ENCODE assay signal across 8 mouse cellular contexts in the genomic region with DNA sequence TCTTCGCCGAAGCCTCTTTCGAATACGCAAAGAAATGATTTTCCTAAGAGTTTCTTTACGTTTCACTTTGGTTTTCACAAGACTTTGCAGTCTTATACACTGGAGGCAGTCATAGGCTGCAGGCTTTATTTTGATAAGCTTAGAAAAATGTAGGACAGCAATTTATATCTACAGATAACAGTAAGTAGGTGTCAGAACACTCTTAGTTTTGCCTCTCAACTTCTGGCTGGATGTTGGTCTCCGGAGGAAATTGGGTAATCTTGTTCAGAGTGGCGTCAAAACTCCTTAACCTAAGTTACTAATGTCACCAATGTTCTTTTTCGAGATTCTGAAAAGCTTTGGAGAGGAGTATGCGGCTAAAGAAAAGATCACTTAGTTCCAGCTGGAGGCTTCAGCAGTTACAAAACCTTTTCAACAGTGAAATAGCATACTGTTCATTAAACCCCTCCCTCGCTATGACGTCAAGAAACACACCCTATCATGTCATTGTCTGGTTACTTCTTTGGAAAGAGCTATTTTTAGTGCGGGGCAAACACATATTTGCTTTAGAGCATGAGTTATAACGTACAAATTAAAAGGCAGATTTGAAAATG. TPM values are rescaled to one million over a fixed set of nuclear protein-coding genes. Genes with fewer than 3 reads are reported as not detected.
DNase-seq lines count a peak whose midpoint lies in the region; ATAC-seq and TF ChIP-seq lines count a peak whose summit lies in the region.

No protein-coding gene starts in this region.

- H3K4me1 ChIP-seq in lung, adult 2 months (ENCODE audit: control insufficient read depth, insufficient read depth, low read length) = 0 out of 2 replicates have a peak, but pooled peaks cover 5% of the 10 kb centered on the region
- H3K4me1 ChIP-seq in midbrain, embryonic 12.5 days = peaks cover 17% of the 10 kb centered on the region

- no peaks in the 10 kb centered on the region for H3K9me3 ChIP-seq in midbrain, embryonic 12.5 days

- no peaks in the 10 kb centered on the region for H3K27me3 ChIP-seq in midbrain, embryonic 12.5 days

- H3K27ac ChIP-seq in midbrain, embryonic 12.5 days (replicated peaks) = no peak overlapping the region

- H3K4me3 ChIP-seq in lung, adult 2 months (replicated peaks; ENCODE audit: extremely low read depth, low read depth, low read length) = peak overlapping the region; percentile 25
- peak overlapping the region; percentile 69 for H3K4me3 ChIP-seq in midbrain, embryonic 12.5 days

- H3K36me3 ChIP-seq in midbrain, embryonic 12.5 days = no peaks in the 10 kb centered on the region

- no peak for DNase-seq in lung, adult 2 months
- DNase-seq in lung, postnatal 4 days = no peak
- DNase-seq in gastrocnemius, postnatal 36 days = no peak
- no peak for DNase-seq in left cerebral cortex, postnatal 10 days (ENCODE audit: extremely low spot score in 1 of 2, low spot score in 2 of 2)
- DNase-seq in right cerebral cortex, postnatal 14 days = no peak

- H3K9ac ChIP-seq in midbrain, embryonic 12.5 days (replicated peaks) = no peak overlapping the region

- intact Hi-C loops in gastrocnemius, postnatal 36 days (cut with DNase I) = no loop called here
- intact Hi-C loops in left cerebral cortex, postnatal 10 days (cut with DNase I) = no loop called here

- no peak for TF ChIP-seq CTCF in lung, adult 2 months (IDR thresholded peaks at IDR 0.05; ENCODE audit: insufficient read depth, low read length)

- TF ChIP-seq POLR2A in lung, adult 2 months (IDR thresholded peaks at IDR 0.05; ENCODE audit: borderline replicate concordance, extremely low read depth, low read depth, low read length) = no peak

- peak; percentile 64 for ATAC-seq in erythroblast, adult 5-6 weeks (replicated peaks; ENCODE audit: low FRiP score, poor library complexity, severe bottlenecking)
- ATAC-seq in inflammation-experienced regulatory T-cells, adult 6 months = peak; percentile 80
- peak; percentile 7; the same call in 1 of the 2 replicates for ATAC-seq in midbrain, embryonic 12.5 days (ENCODE audit: low FRiP score, low read depth)

- 28% methylated on average over 13 of the region's 13 CpGs for WGBS in lung, adult 2 months
- whole genome bisulfite sequencing in midbrain, embryonic 12.5 days = 50% methylated on average over 13 of the region's 13 CpGs

- peak overlapping the region; percentile 75 for H3K4me2 ChIP-seq in midbrain, embryonic 12.5 days (replicated peaks)

RNA-seq across cellular contexts. Expression of a gene that starts 4.1 kb away (rescaled TPM):
- polyA plus RNA-seq in lung, adult 2 months (2012; rRNA removed) = 35.3 and 52.1 TPM in 2 replicates
- total RNA-seq in erythroblast, adult 5-6 weeks (2015; ENCODE audit: low replicate concordance) = 5.4 and 8.1 TPM in 2 replicates
- total RNA-seq in erythroblast, adult 5-6 weeks (2017; ENCODE audit: low replicate concordance) = 6.6 and 10.1 TPM in 2 replicates
- polyA plus RNA-seq in inflammation-experienced regulatory T-cells, adult 6 months (2017; shearing (Covaris generic)) = 10 to 100 TPM; 34.8 to 40.5 (median 39.0) TPM
- polyA plus RNA-seq in midbrain, embryonic 12.5 days (2016; fragmentation: Nextera tagmentation; extraction: Ambion mirVana) = 73.7 and 77.9 TPM in 2 replicates
- 1 to 10 TPM; 6.3 to 6.6 TPM for total RNA-seq in gastrocnemius, postnatal 36 days (2021)
- 10 to 100 TPM; 43.4 to 45.9 TPM for total RNA-seq in left cerebral cortex, postnatal 10 days (2021)

RNA-seq across cellular contexts. Expression of a gene that starts 22.0 kb away (rescaled TPM):
- 66.2 and 78.1 TPM in 2 replicates for polyA plus RNA-seq in lung, adult 2 months (2012; rRNA removed)
- 3.8 and 4.2 TPM in 2 replicates for total RNA-seq in erythroblast, adult 5-6 weeks (2015; ENCODE audit: low replicate concordance)
- total RNA-seq in erythroblast, adult 5-6 weeks (2017; ENCODE audit: low replicate concordance) = 6.2 and 8.6 TPM in 2 replicates
- polyA plus RNA-seq in inflammation-experienced regulatory T-cells, adult 6 months (2017; shearing (Covaris generic)) = 10 to 100 TPM; 41.1 to 46.1 (median 42.2) TPM
- polyA plus RNA-seq in midbrain, embryonic 12.5 days (2016; fragmentation: Nextera tagmentation; extraction: Ambion mirVana) = 16.1 and 17.9 TPM in 2 replicates
- 100 to 1,000 TPM; 190 to 193 TPM for total RNA-seq in gastrocnemius, postnatal 36 days (2021)
- total RNA-seq in left cerebral cortex, postnatal 10 days (2021) = 10 to 100 TPM; 32.8 to 33.8 TPM

RNA-seq across cellular contexts. Expression of a gene that starts 28.5 kb away (rescaled TPM):
- polyA plus RNA-seq in lung, adult 2 months (2012; rRNA removed) = 60.6 and 138 TPM in 2 replicates
- total RNA-seq in erythroblast, adult 5-6 weeks (2015; ENCODE audit: low replicate concordance) = 9.8 and 11.5 TPM in 2 replicates
- total RNA-seq in erythroblast, adult 5-6 weeks (2017; ENCODE audit: low replicate concordance) = 5.6 and 12.4 TPM in 2 replicates
- 1 to 10 TPM; 9.0 to 9.6 (median 9.5) TPM for polyA plus RNA-seq in inflammation-experienced regulatory T-cells, adult 6 months (2017; shearing (Covaris generic))
- polyA plus RNA-seq in midbrain, embryonic 12.5 days (2016; fragmentation: Nextera tagmentation; extraction: Ambion mirVana) = 52.5 and 58.3 TPM in 2 replicates
- 10 to 100 TPM in 1 of 2 experiments, 1 to 10 TPM in 1; 8.4 to 11.2 TPM for total RNA-seq in gastrocnemius, postnatal 36 days (2021)
- 10 to 100 TPM; 46.0 to 50.6 TPM for total RNA-seq in left cerebral cortex, postnatal 10 days (2021)

RNA-seq across cellular contexts. Expression of a gene that starts 40.2 kb away (rescaled TPM):
- 69.8 and 84.6 TPM in 2 replicates for polyA plus RNA-seq in lung, adult 2 months (2012; rRNA removed)
- total RNA-seq in erythroblast, adult 5-6 weeks (2015; ENCODE audit: low replicate concordance) = 14.4 and 25.2 TPM in 2 replicates
- 21.3 and 24.1 TPM in 2 replicates for total RNA-seq in erythroblast, adult 5-6 weeks (2017; ENCODE audit: low replicate concordance)
- 10 to 100 TPM; 31.2 to 34.1 (median 33.7) TPM for polyA plus RNA-seq in inflammation-experienced regulatory T-cells, adult 6 months (2017; shearing (Covaris generic))
- polyA plus RNA-seq in midbrain, embryonic 12.5 days (2016; fragmentation: Nextera tagmentation; extraction: Ambion mirVana) = 33.0 and 43.5 TPM in 2 replicates
- 10 to 100 TPM; 20.2 TPM for total RNA-seq in gastrocnemius, postnatal 36 days (2021)
- 10 to 100 TPM; 12.2 to 13.8 TPM for total RNA-seq in left cerebral cortex, postnatal 10 days (2021)

RNA-seq across cellular contexts. Expression of a gene that starts 40.3 kb away (rescaled TPM):
- 6.7 and 11.7 TPM in 2 replicates for polyA plus RNA-seq in lung, adult 2 months (2012; rRNA removed)
- 67.9 and 79.9 TPM in 2 replicates for total RNA-seq in erythroblast, adult 5-6 weeks (2015; ENCODE audit: low replicate concordance)
- 37.4 and 42.1 TPM in 2 replicates for total RNA-seq in erythroblast, adult 5-6 weeks (2017; ENCODE audit: low replicate concordance)
- polyA plus RNA-seq in inflammation-experienced regulatory T-cells, adult 6 months (2017; shearing (Covaris generic)) = 100 to 1,000 TPM in 1 of 3 experiments, 10 to 100 TPM in 2; 23.3 to 176 (median 34.8) TPM
- 291 and 306 TPM in 2 replicates for polyA plus RNA-seq in midbrain, embryonic 12.5 days (2016; fragmentation: Nextera tagmentation; extraction: Ambion mirVana)
- total RNA-seq in gastrocnemius, postnatal 36 days (2021) = 1 to 10 TPM; 3.4 to 4.8 TPM
- total RNA-seq in left cerebral cortex, postnatal 10 days (2021) = 1 to 10 TPM; 7.4 to 8.0 TPM

Comparison
In these comparisons a context has a peak if more than half of its experiments do, and no peak if none do; other contexts are left out.
1. ATAC-seq: peak in every context shown above with its lines; median percentile 80 in inflammation-experienced regulatory T-cells, adult 6 months; 64 in erythroblast, adult 5-6 weeks; 7 in midbrain, embryonic 12.5 days.
2. RNA of a gene that starts 4.1 kb away (total RNA-seq): 43.4 to 45.9 TPM in left cerebral cortex, postnatal 10 days; 5.4 to 10.1 TPM in erythroblast, adult 5-6 weeks and 6.3 to 6.6 TPM in gastrocnemius, postnatal 36 days; every median in the first group is over 4 times any median in the second.
3. RNA of a gene that starts 22.0 kb away (total RNA-seq): 190 to 193 TPM in gastrocnemius, postnatal 36 days; 32.8 to 33.8 TPM in left cerebral cortex, postnatal 10 days and 3.8 to 8.6 TPM in erythroblast, adult 5-6 weeks; every median in the first group is over 4 times any median in the second.